Mouse (Mus musculus): Measurements from ENCODE around the gene Gm16253. TPM values are rescaled to one million over a fixed set of nuclear protein-coding genes. Genes with fewer than 3 reads are reported as not detected.

The Gm16253 gene
- polyA plus RNA-seq, 1 experiment: 0.20 TPM

GRCm38 (mm10) chr3:96558668-96559196, 18.1 kb upstream of the Gm16253 start:
- Histone ChIP-seq H3K79me3 (ENCODE audit: low read depth) (no peaks in the 10 kb centered on the region), H3ac (ENCODE audit: control insufficient read depth, insufficient read length, low read depth) (no peak overlapping the region), H3K4me3 (ENCODE audit: insufficient read depth, poor library complexity, severe bottlenecking) (no peak overlapping the region), H3K27me3 (ENCODE audit: control insufficient read depth, insufficient read depth, insufficient read length) (no peaks in the 10 kb centered on the region), H3K36me3 (ENCODE audit: control insufficient read depth, insufficient read depth) (no peaks in the 10 kb centered on the region), H3K79me2 (ENCODE audit: control insufficient read depth, insufficient read depth) (no peaks in the 10 kb centered on the region)
- TF ChIP-seq MYOG (IDR thresholded peaks at IDR 0.05; ENCODE audit: control insufficient read depth, extremely low read depth, insufficient read length): no peak
- TF ChIP-seq USF1 (IDR thresholded peaks at IDR 0.05; ENCODE audit: low read depth): no peak
- TF ChIP-seq CEBPB (IDR thresholded peaks at IDR 0.05; ENCODE audit: low read depth): peak; percentile 64

- Histone ChIP-seq H3K4me3 (ENCODE audit: insufficient read depth, poor library complexity, severe bottlenecking) (no peak overlapping the region), H3K79me3 (ENCODE audit: low read depth) (no peaks in the 10 kb centered on the region), H3K27me3 (ENCODE audit: control insufficient read depth, insufficient read depth, insufficient read length) (no peaks in the 10 kb centered on the region), H3ac (ENCODE audit: control insufficient read depth, insufficient read length, low read depth) (no peak overlapping the region), H3K36me3 (ENCODE audit: control insufficient read depth, insufficient read depth) (no peaks in the 10 kb centered on the region), H3K79me2 (ENCODE audit: control insufficient read depth, insufficient read depth) (no peaks in the 10 kb centered on the region)
- TF ChIP-seq MAX (IDR thresholded peaks at IDR 0.05) (no peak), USF1 (IDR thresholded peaks at IDR 0.05; ENCODE audit: low read depth) (no peak), FOSL1 (IDR thresholded peaks at IDR 0.05; ENCODE audit: insufficient read depth, low read length, poor library complexity, severe bottlenecking) (no peak), CTCF (IDR thresholded peaks at IDR 0.05; ENCODE audit: control insufficient read depth, insufficient read depth, insufficient read length) (no peak), CEBPB (IDR thresholded peaks at IDR 0.05; ENCODE audit: low read depth) (no peak), MYOG (IDR thresholded peaks at IDR 0.05; ENCODE audit: control insufficient read depth, extremely low read depth, insufficient read length) (no peak), MYOD1 (IDR thresholded peaks at IDR 0.05; ENCODE audit: control insufficient read depth, insufficient read length, low read depth) (no peak)
These were observed 17.3 kb upstream of the Gm16253 start for GRCm38 (mm10) chr3:96559398-96559910.

DNA sequence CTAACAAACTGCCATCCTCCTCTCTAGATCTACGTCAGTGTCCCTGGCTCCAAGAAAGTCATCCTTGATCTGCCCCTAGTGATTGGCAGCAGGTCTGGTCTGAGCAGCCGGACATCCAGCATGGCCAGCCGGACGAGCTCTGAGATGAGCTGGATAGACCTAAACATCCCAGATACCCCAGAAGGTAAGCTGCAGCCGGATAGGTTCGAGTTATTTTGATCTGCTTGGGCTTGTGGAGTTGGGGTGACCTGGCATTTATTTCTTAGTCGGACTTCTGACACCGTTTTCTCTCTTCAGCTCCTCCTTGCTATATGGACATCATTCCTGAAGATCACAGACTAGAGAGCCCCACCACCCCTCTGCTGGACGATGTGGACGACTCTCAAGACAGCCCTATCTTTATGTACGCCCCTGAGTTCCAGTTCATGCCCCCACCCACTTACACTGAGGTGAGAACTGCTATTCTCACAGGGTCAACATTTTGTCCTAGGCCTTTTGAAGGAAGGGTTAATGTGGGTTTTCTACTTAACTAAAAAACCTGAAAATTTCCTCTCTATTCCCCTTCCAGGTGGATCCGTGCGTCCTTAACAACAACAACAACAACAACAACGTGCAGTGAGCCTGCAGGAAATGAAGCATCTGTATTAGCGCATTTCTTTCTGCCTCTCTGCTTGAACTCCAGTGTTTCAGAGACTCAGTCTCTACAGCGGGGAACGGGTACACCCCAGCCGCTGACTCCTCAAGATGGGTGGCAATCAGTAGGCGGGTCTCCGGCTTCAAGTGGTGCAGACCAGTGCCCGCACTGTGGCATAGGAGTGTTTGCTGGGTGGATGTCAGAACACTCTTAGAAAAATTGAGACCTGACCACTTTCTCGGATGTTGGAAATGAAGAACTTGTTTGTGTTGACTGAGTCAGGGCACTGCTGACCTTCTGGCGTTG, 16.6 kb upstream of the Gm16253 start:
- H3K79me2 ChIP-seq (ENCODE audit: control insufficient read depth, insufficient read depth): no peaks in the 10 kb centered on the region
- no peak overlapping the region for H3ac ChIP-seq (ENCODE audit: control insufficient read depth, insufficient read length, low read depth)
- H3K27me3 ChIP-seq (ENCODE audit: control insufficient read depth, insufficient read depth, insufficient read length): no peaks in the 10 kb centered on the region
- H3K79me3 ChIP-seq (ENCODE audit: low read depth): no peaks in the 10 kb centered on the region
- no peaks in the 10 kb centered on the region for H3K36me3 ChIP-seq (ENCODE audit: control insufficient read depth, insufficient read depth)
- no peak for TF ChIP-seq FOSL1 (IDR thresholded peaks at IDR 0.05; ENCODE audit: insufficient read depth, low read length, poor library complexity, severe bottlenecking)
- TF ChIP-seq MYOD1 (IDR thresholded peaks at IDR 0.05; ENCODE audit: control insufficient read depth, insufficient read length, low read depth): no peak
- no peak for TF ChIP-seq MAX (IDR thresholded peaks at IDR 0.05)
- TF ChIP-seq USF1 (IDR thresholded peaks at IDR 0.05; ENCODE audit: low read depth): no peak
- no peak for TF ChIP-seq CEBPB (IDR thresholded peaks at IDR 0.05; ENCODE audit: low read depth)
- no peak for TF ChIP-seq MYOG (IDR thresholded peaks at IDR 0.05; ENCODE audit: control insufficient read depth, extremely low read depth, insufficient read length)
- TF ChIP-seq CTCF (IDR thresholded peaks at IDR 0.05; ENCODE audit: control insufficient read depth, insufficient read depth, insufficient read length): no peak
- H3K4me3 ChIP-seq (ENCODE audit: insufficient read depth, poor library complexity, severe bottlenecking): no peak overlapping the region

DNA sequence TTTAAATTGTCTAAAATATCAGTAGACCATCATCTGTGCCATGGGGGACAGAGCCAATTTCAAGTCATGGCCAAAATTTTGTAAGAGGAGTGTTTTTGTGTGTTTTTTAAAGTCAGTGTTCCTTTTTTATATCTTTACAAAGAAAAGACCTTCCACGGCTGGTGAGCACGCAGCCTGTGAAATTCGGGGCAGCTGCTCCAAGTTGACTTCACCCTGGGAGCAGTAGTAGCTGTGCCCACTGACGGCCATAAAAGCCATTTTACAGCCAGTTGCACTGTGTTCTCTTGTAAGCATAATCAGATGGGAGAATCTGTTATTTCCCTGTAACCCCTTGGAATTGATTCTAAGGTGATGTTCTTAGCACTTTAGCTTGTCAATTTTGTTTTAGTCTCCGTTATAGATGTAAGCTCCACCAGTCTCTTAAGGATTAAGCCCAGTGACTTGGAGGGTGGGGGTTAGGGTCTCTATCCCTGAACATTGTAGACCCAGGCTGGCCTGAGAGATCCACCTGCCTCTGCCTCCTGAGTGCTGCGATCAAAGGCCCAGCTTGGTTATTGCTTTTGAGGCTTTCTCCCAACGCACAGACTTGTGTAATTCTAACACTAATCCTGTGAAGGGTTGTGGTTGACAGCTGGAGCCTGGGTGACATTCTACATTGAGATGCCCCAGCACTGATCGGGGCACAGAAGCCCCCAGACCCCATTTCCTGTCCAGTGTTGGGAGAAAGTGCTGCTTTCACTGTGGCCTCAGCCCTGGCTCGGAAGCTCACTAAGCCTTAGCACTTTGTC, 15.7 kb upstream of the Gm16253 start:
- H3ac ChIP-seq (ENCODE audit: control insufficient read depth, insufficient read length, low read depth): no peak overlapping the region
- no peak for TF ChIP-seq MYOD1 (IDR thresholded peaks at IDR 0.05; ENCODE audit: control insufficient read depth, insufficient read length, low read depth)
- TF ChIP-seq MYOG (IDR thresholded peaks at IDR 0.05; ENCODE audit: control insufficient read depth, extremely low read depth, insufficient read length): no peak
- no peak for TF ChIP-seq MAX (IDR thresholded peaks at IDR 0.05)
- TF ChIP-seq USF1 (IDR thresholded peaks at IDR 0.05; ENCODE audit: low read depth): no peak
- no peak for TF ChIP-seq CEBPB (IDR thresholded peaks at IDR 0.05; ENCODE audit: low read depth)
- TF ChIP-seq FOSL1 (IDR thresholded peaks at IDR 0.05; ENCODE audit: insufficient read depth, low read length, poor library complexity, severe bottlenecking): no peak
- TF ChIP-seq CTCF (IDR thresholded peaks at IDR 0.05; ENCODE audit: control insufficient read depth, insufficient read depth, insufficient read length): no peak
- H3K4me3 ChIP-seq (ENCODE audit: insufficient read depth, poor library complexity, severe bottlenecking): no peak overlapping the region
- H3K79me3 ChIP-seq (ENCODE audit: low read depth): no peaks in the 10 kb centered on the region
- no peaks in the 10 kb centered on the region for H3K27me3 ChIP-seq (ENCODE audit: control insufficient read depth, insufficient read depth, insufficient read length)
- no peaks in the 10 kb centered on the region for H3K79me2 ChIP-seq (ENCODE audit: control insufficient read depth, insufficient read depth)
- H3K36me3 ChIP-seq (ENCODE audit: control insufficient read depth, insufficient read depth): no peaks in the 10 kb centered on the region

GRCm38 (mm10) chr3:96561946-96562681, 14.7 kb upstream of the Gm16253 start:
- no peaks in the 10 kb centered on the region for H3K79me2 ChIP-seq (ENCODE audit: control insufficient read depth, insufficient read depth)
- no peaks in the 10 kb centered on the region for H3K79me3 ChIP-seq (ENCODE audit: low read depth)
- TF ChIP-seq MAX (IDR thresholded peaks at IDR 0.05) (no peak), MYOD1 (IDR thresholded peaks at IDR 0.05; ENCODE audit: control insufficient read depth, insufficient read length, low read depth) (no peak), CTCF (IDR thresholded peaks at IDR 0.05; ENCODE audit: control insufficient read depth, insufficient read depth, insufficient read length) (no peak), USF1 (IDR thresholded peaks at IDR 0.05; ENCODE audit: low read depth) (no peak), MYOG (IDR thresholded peaks at IDR 0.05; ENCODE audit: control insufficient read depth, extremely low read depth, insufficient read length) (no peak)
- H3K4me3 ChIP-seq (ENCODE audit: insufficient read depth, poor library complexity, severe bottlenecking): no peak overlapping the region
- H3K36me3 ChIP-seq (ENCODE audit: control insufficient read depth, insufficient read depth): no peaks in the 10 kb centered on the region
- H3ac ChIP-seq (ENCODE audit: control insufficient read depth, insufficient read length, low read depth): no peak overlapping the region
- H3K27me3 ChIP-seq (ENCODE audit: control insufficient read depth, insufficient read depth, insufficient read length): no peaks in the 10 kb centered on the region
